Mouse (Mus musculus) Patski (cell line): ENCODE data around the gene Ceacam15. TPM values are rescaled to one million over a fixed set of nuclear protein-coding genes. Genes with fewer than 3 reads are reported as not detected.

Experiments used
- ATAC-seq: fragments of 100-300 bp; one replicate; pipeline ENCODE4 v1.8.0; 2021
- CTCF ChIA-PET: fragments of 350-600 bp; sonication (Branson Sonifier 250); formaldehyde crosslinking; loops from one replicate; lab custom pipeline; 2022; ENCODE audit warnings: inconsistent platforms; lab: Charles Lee
- POLR2A ChIA-PET: fragments of 350-600 bp; sonication (Branson Sonifier 250); formaldehyde crosslinking; loops from one replicate; lab custom pipeline; 2022; ENCODE audit warnings: antibody characterized with exemption, inconsistent platforms; lab: Charles Lee
- DNase-seq: peaks from one replicate; pipeline ENCODE4 v3.0.0-alpha.2; 2011; ENCODE audit warnings: low read depth, low spot score
- H3K27me3 ChIP-seq: fragments of 371-371 bp; one replicate; pipeline ENCODE4 v1.5.1; 2021
- CTCF ChIP-seq: fragments of 100-300 bp; IDR thresholded peaks from one replicate; pipeline ENCODE4 v1.5.1; 2021
- in situ Hi-C: fragments of 300-500 bp; cut with MboI; formaldehyde crosslinking; loops from 3 replicates; pipeline ENCODE4 v1.11.1; 2018; ENCODE audit warnings: low pct_unique_long_range_greater_than_20kb, mixed read lengths
- polyA plus RNA-seq: library from polyadenylated mRNA; unstranded; gene quantifications from one replicate; pipeline ENCODE4 v1.2.3, GENCODE M21; 2021

The Ceacam15 gene
- polyA plus RNA-seq, 1 experiment from 2014 or later = not detected

- no peaks in the 10 kb centered on the region for H3K27me3 ChIP-seq
- peak; percentile 32 for TF ChIP-seq CTCF
- DNase-seq = no peak
- CTCF ChIA-PET = no interaction called here
- in situ Hi-C loops = loop anchor here (10.0 kb wide), 1 partner anchor 93 kb away; the partner anchor contains the start of gene Ceacam9
- POLR2A ChIA-PET = no interaction called here
- ATAC-seq = no peak
Measured at GRCm38 (mm10) chr7:16631932-16632331, 43.6 kb downstream of the Ceacam15 start.

DNA sequence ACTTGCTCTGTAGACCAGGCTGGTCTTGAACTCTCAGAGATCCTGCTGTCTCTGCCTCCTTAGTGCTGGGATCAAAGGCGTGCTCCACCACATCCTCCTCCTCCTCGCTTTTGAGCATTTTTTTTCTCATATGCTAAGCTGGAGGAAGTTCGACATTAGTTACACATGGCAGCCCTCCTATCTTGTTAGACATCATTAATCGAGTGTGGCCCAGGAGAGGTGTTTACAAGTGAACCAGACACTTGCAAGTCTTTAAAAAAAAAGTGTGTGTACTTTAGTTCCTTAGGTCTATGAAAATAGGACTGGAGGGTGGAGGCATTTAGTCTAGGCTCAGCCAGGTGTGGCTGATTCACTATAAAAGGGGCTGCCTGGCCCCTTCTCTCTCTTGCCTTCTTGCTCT is 44.5 kb downstream of the Ceacam15 start:
- in situ Hi-C loops = loop anchor here (10.0 kb wide), 1 partner anchor 94 kb away; the partner anchor contains the start of gene Ceacam9
- DNase-seq (no peak), ATAC-seq (no peak)
- CTCF ChIA-PET = interaction anchor here (0.7 to 2.3 kb wide), 3 partner anchors 64 to 109 kb away, joined by 3 to 10 read pairs (median 6); no protein-coding TSS in a partner anchor
- TF ChIP-seq CTCF = no peak
- POLR2A ChIA-PET = no interaction called here
- H3K27me3 ChIP-seq = no peaks in the 10 kb centered on the region

DNA sequence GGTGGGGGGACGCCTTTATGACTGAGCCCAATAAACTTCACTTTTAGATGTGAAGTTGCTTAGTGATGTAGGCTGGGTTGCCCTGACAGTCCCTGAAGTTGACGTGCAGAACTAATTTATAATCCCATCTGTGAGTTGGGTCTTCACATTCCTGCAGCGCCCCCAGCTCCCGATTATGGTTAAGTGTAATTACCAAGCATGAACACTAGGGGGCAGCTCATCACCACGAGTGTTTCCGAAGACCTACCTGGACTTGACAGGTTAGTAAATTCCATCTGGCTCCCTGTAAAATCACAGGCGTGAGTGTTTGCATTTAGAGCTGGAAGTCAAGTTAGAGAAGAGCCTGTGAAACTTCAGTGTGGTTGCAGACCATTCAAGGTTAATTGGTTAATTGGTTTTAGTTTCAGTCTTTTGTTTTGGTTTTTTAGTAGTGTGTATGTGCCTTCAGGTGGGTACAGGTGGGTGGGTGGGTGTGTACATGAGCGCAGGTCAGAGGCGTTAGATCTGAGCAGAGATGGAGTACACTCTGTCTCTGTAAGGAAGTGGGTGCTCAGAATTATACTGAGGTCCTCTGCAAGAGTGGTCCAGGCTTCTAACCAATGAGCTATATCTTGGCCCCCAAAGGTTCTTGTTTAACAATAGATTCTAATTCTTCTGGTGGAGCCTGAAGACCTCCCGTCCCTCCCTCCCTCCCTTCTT is 45.8 kb downstream of the Ceacam15 start:
- POLR2A ChIA-PET = no interaction called here
- no peaks in the 10 kb centered on the region for H3K27me3 ChIP-seq
- CTCF ChIA-PET = interaction anchor here (0.7 to 2.3 kb wide), 21 partner anchors 9 to 201 kb away, joined by 3 to 10 read pairs (median 4); partner anchors contain the start of gene Ap2s1
- DNase-seq (no peak), ATAC-seq (no peak)
- in situ Hi-C loops = loop anchor here (10.0 kb wide), 1 partner anchor 95 kb away; the partner anchor contains the start of gene Ceacam9
- TF ChIP-seq CTCF = peak; percentile 77

GRCm38 (mm10) chr7:16628096-16628771 is 47.3 kb downstream of the Ceacam15 start:
- DNase-seq (no peak), ATAC-seq (peak; percentile 51)
- no peaks in the 10 kb centered on the region for H3K27me3 ChIP-seq
- ChIA-PET CTCF (interaction anchor here (1.0 to 2.3 kb wide), 8 partner anchors 10 to 118 kb away, joined by 3 to 10 read pairs (median 4); partner anchors contain the start of gene Ap2s1), POLR2A (no interaction called here)
- TF ChIP-seq CTCF = peak; percentile 79
- in situ Hi-C loops = no loop called here

DNA sequence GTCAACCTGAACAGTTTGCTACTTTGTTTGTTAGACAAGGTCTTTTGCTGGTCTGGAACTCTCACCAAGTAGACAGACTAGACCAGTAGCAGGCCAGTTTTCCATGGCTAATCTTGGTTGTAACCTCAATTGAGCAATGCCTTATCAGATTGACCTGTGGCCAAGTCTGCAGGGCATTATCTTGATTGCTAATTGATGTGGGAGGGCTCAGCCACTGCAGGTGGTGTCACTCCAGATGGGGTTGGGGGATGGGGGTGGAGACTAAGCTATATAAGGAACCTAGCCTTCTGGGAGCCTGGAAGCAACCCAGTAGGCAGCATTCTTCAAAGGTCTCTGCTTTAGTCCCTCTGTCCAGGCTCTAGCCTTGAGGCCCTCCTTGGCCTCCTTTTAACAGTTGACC is 51.8 kb downstream of the Ceacam15 start:
- in situ Hi-C loops = no loop called here
- ChIA-PET POLR2A (no interaction called here), CTCF (interaction anchor here (1.5 kb wide), 1 partner anchor 134 kb away, joined by 5 read pairs; no protein-coding TSS in a partner anchor)
- ATAC-seq (no peak), DNase-seq (no peak)
- no peaks in the 10 kb centered on the region for H3K27me3 ChIP-seq
- TF ChIP-seq CTCF = no peak

GRCm38 (mm10) chr7:16623131-16623530 is 52.4 kb downstream of the Ceacam15 start:
- in situ Hi-C loops = no loop called here
- ChIA-PET CTCF (interaction anchor here (1.4 to 1.9 kb wide), 2 partner anchors 131 to 133 kb away, joined by 6 read pairs; no protein-coding TSS in a partner anchor), POLR2A (no interaction called here)
- no peak for ATAC-seq
- no peak for DNase-seq
- no peak for TF ChIP-seq CTCF
- H3K27me3 ChIP-seq = no peaks in the 10 kb centered on the region

Other genes starting within 250 kb of the Ceacam15 start
- gene Tmem160, start 222.9 kb downstream of the Ceacam15 start, polyA plus RNA-seq = 86.0 TPM
- 0.67 TPM for gene Npas1, start 198.0 kb downstream of the Ceacam15 start, polyA plus RNA-seq
- gene Arhgap35, start 60.7 kb downstream of the Ceacam15 start, polyA plus RNA-seq = 53.1 TPM
- not detected for gene Ceacam9, start 46.2 kb upstream of the Ceacam15 start, polyA plus RNA-seq
- gene Ap2s1, start 62.7 kb upstream of the Ceacam15 start, polyA plus RNA-seq = 222 TPM
- gene Slc1a5, start 105.6 kb upstream of the Ceacam15 start, polyA plus RNA-seq = 69.5 TPM
- gene Strn4, start 140.2 kb upstream of the Ceacam15 start, polyA plus RNA-seq = 90.0 TPM
- 33.4 TPM for gene Fkrp, start 141.0 kb upstream of the Ceacam15 start, polyA plus RNA-seq
- gene Prkd2, start 167.2 kb upstream of the Ceacam15 start, polyA plus RNA-seq = 15.3 TPM
- gene Dact3, start 199.6 kb upstream of the Ceacam15 start, polyA plus RNA-seq = 2.2 TPM
- gene Gng8, start 216.1 kb upstream of the Ceacam15 start, polyA plus RNA-seq = 0.09 TPM
- not detected for gene Ptgir, start 230.8 kb upstream of the Ceacam15 start, polyA plus RNA-seq
- 237 TPM for gene Calm3, start 248.4 kb upstream of the Ceacam15 start, polyA plus RNA-seq